Mouse (Mus musculus) adipose tissue, adult 10 weeks (tissue): Measurements from ENCODE around the gene Dolpp1. TPM values are rescaled to one million over a fixed set of nuclear protein-coding genes. Genes with fewer than 3 reads are reported as not detected.

ENCODE experiments used
- polyA plus RNA-seq: library from polyadenylated mRNA; stranded (reverse); fragments of 350-450 nt; fragmentation: Illumina TruSeq; extraction: RNeasy Lipid Tissue Mini Kit (QIAGEN cat#74804); gene quantifications from one replicate; pipeline ENCODE4 v1.2.3, GENCODE M21; 2014; ENCODE audit warnings: low read depth, low replicate concordance

The Dolpp1 gene
- 24.6 TPM for polyA plus RNA-seq

GRCm38 (mm10) chr2:30392114-30392576 lies at the start of gene Dolpp1:
Gene Dolpp1, plus strand, starts transcription at chr2:30392254.

GRCm38 (mm10) chr2:30358533-30359531 lies 33.2 kb upstream of the Dolpp1 start, which contains the start of gene Sh3glb2:
Gene Sh3glb2, minus strand, starts transcription at chr2:30359337.

GRCm38 (mm10) chr2:30363773-30364650 lies 28.0 kb upstream of the Dolpp1 start, which contains the start of gene Miga2:
Gene Miga2, plus strand, starts transcription at chr2:30364233.

GRCm38 (mm10) chr2:30415157-30415935 lies 23.3 kb downstream of the Dolpp1 start, which contains the start of gene Crat:
Gene Crat, minus strand, starts transcription at chr2:30415813.

GRCm38 (mm10) chr2:30415936-30416648 lies 24.0 kb downstream of the Dolpp1 start, which contains the start of gene Ptpa:
Gene Ptpa, plus strand, starts transcription at chr2:30416039.

Other genes starting within 250 kb of the Dolpp1 start
- gene Endog, start 220.8 kb upstream of the Dolpp1 start, polyA plus RNA-seq: 14.7 TPM
- gene Spout1, start 213.8 kb upstream of the Dolpp1 start, polyA plus RNA-seq: 24.3 TPM
- 45.6 TPM for gene Kyat1, start 186.4 kb upstream of the Dolpp1 start, polyA plus RNA-seq
- 13.3 TPM for gene Lrrc8a, start 154.5 kb upstream of the Dolpp1 start, polyA plus RNA-seq
- 2.3 TPM for gene Gm28035, start 151.7 kb upstream of the Dolpp1 start, polyA plus RNA-seq
- 56.8 TPM for gene Phyhd1, start 126.1 kb upstream of the Dolpp1 start, polyA plus RNA-seq
- not detected for gene Gm28038, start 111.2 kb upstream of the Dolpp1 start, polyA plus RNA-seq
- 34.9 TPM for gene Dolk, start 105.9 kb upstream of the Dolpp1 start, polyA plus RNA-seq
- 21.8 TPM for gene Nup188, start 105.9 kb upstream of the Dolpp1 start, polyA plus RNA-seq
- gene Sh3glb2, start 32.9 kb upstream of the Dolpp1 start, polyA plus RNA-seq: 208 TPM
- 39.4 TPM for gene Miga2, start 28.0 kb upstream of the Dolpp1 start, polyA plus RNA-seq
- gene Crat, start 23.6 kb downstream of the Dolpp1 start, polyA plus RNA-seq: 104 TPM
- gene Ptpa, start 23.8 kb downstream of the Dolpp1 start, polyA plus RNA-seq: 140 TPM
- 2.3 TPM for gene Ier5l, start 82.0 kb downstream of the Dolpp1 start, polyA plus RNA-seq
- 3.0 TPM for gene Cstad, start 202.8 kb downstream of the Dolpp1 start, polyA plus RNA-seq